ENCODE assay signal across 9 mouse cellular contexts in the genomic region with DNA sequence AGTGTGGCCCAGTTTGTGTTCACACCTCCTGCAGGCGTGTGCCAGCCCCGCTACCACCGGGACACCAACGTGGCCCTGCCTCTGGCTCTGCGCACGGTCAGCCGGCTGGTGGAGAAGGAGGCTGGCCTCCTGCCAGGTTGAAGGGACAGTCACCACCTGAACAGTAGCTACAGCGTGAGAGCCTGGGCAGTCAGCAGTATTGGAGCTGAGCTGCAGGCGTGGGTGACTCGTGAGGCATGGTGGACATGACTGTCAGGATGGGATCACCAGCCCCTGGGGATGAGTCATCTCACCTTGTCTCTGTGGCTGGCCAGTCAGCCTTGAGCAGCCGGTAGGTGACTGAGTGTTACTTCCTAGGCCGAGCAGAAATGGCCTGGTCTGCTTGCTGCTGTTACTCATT. TPM values are rescaled to one million over a fixed set of nuclear protein-coding genes. Genes with fewer than 3 reads are reported as not detected.
DNase-seq lines count a peak whose midpoint lies in the region.
"Had no signal": no experiment of that assay in that cellular context is flagged by ENCODE, and none has a peak within 500 bp of the region (broad histone marks: within the 10 kb centered on the region; RNA-seq: fewer than 3 reads in every experiment).

No protein-coding gene starts in this region.

- peak; percentile 32 to 56 for DNase-seq in kidney, postnatal 25 days
- no peak for DNase-seq in kidney, adult 8-10 months
- peak; percentile 81 for DNase-seq in MN1 (ENCODE audit: low spot score)
- peak; percentile 79 for DNase-seq in adrenal gland, adult 8-10 months
- peak; percentile 76 to 77 for DNase-seq in cerebellum, postnatal 10 days
- no peak for DNase-seq in spleen, adult 12 weeks (ENCODE audit: low spot score)
- DNase-seq in embryo, embryonic 11 days, result no peak
- DNase-seq: lung, adult 18-20 months; right cerebral cortex, adult 18-20 months had no signal

RNA-seq across cellular contexts. Expression of gene Ap5z1, which starts 13.6 kb away (rescaled TPM):
- total RNA-seq in adrenal gland, adult 8-10 months (2022), result 10 to 100 TPM; 18.4 to 36.8 (median 26.5) TPM

RNA-seq across cellular contexts. Expression of gene Papolb, which starts 52.5 kb away (rescaled TPM):
- total RNA-seq in adrenal gland, adult 8-10 months (2022), result under 1 TPM; 0.06 to 0.35 (median 0.26) TPM

Comparison
In these comparisons a context has a peak if more than half of its experiments do, and no peak if none do; other contexts are left out.
1. DNase-seq: peak in kidney, postnatal 25 days (2 of 2), MN1 (single experiment), adrenal gland, adult 8-10 months (single experiment) and cerebellum, postnatal 10 days (2 of 2); none in kidney, adult 8-10 months (0 of 2), spleen, adult 12 weeks (single experiment) and embryo, embryonic 11 days (single experiment).